Mouse (Mus musculus): ENCODE data around the gene Ccdc24. TPM values are rescaled to one million over a fixed set of nuclear protein-coding genes. Genes with fewer than 3 reads are reported as not detected.
A peak's percentile ranks its signal among the peaks of the same experiment; 100 is the strongest.

Ccdc24 gene
- total and polyA plus RNA-seq, 2 experiments from 2014 or later = 0.94 to 7.7 TPM

- TF ChIP-seq CTCF (IDR thresholded peaks at IDR 0.05; ENCODE audit: low read depth) = no peak
- no peaks in the 10 kb centered on the region for H3K27me3 ChIP-seq (ENCODE audit: insufficient read depth, low read length)
- no peaks in the 10 kb centered on the region for H3K9me3 ChIP-seq (ENCODE audit: low read length)
- no peak for DNase-seq
- peak overlapping the region; percentile 83 for H3K27ac ChIP-seq (ENCODE audit: low read depth, low read length)
- no peak; the same call in 1 of the 2 replicates for ATAC-seq
- H3K36me3 ChIP-seq (ENCODE audit: insufficient read depth) = peaks cover 16% of the 10 kb centered on the region; the same call in 1 of the 2 replicates
- peak overlapping the region; percentile 57 for H3K4me3 ChIP-seq (ENCODE audit: low read depth, low read length)
- H3K4me2 ChIP-seq (ENCODE audit: low read depth) = peak overlapping the region; percentile 100
- peaks cover 20% of the 10 kb centered on the region for H3K4me1 ChIP-seq (ENCODE audit: insufficient read depth)
- 4% methylated on average over 19 of the region's 19 CpGs for WGBS
- peak overlapping the region; percentile 65 for H3K9ac ChIP-seq
Observed at GRCm38 (mm10) chr4:117915489-117916105, 43.2 kb upstream of the Ccdc24 start.

- Histone ChIP-seq H3K4me3 (ENCODE audit: low read depth, low read length) (peak within 1 kb of the TSS; percentile 57), H3K27ac (ENCODE audit: low read depth, low read length) (peak within 1 kb of the TSS; percentile 83), H3K27me3 (ENCODE audit: insufficient read depth, low read length) (no peaks in the 10 kb centered on the region), H3K9me3 (ENCODE audit: low read length) (no peaks in the 10 kb centered on the region), H3K4me1 (ENCODE audit: insufficient read depth) (peaks cover 24% of the 10 kb centered on the region), H3K36me3 (ENCODE audit: insufficient read depth) (peaks cover 16% of the 10 kb centered on the region; the same call in 1 of the 2 replicates), H3K9ac (peak within 1 kb of the TSS; percentile 65), H3K4me2 (ENCODE audit: low read depth) (peak within 1 kb of the TSS; percentile 100)
- peak; percentile 60 for TF ChIP-seq CTCF (IDR thresholded peaks at IDR 0.05; ENCODE audit: low read depth)
- DNase-seq (peak; percentile 96), ATAC-seq (peak; percentile 99)
- under 1% methylated on average over 61 of the region's 61 CpGs for WGBS
Observed at GRCm38 (mm10) chr4:117914591-117915442, 42.5 kb upstream of the Ccdc24 start, which contains the start of gene Ipo13. TSS of gene Ipo13 (minus strand) at chr4:117914999.

GRCm38 (mm10) chr4:117914031-117914430, 41.7 kb upstream of the Ccdc24 start:
- 8% methylated on average over 8 of the region's 8 CpGs for WGBS
- Histone ChIP-seq H3K9ac (peak overlapping the region; percentile 65), H3K27ac (ENCODE audit: low read depth, low read length) (peak overlapping the region; percentile 83; the same call in 1 of the 2 replicates), H3K9me3 (ENCODE audit: low read length) (no peaks in the 10 kb centered on the region), H3K4me2 (ENCODE audit: low read depth) (peak overlapping the region; percentile 100), H3K27me3 (ENCODE audit: insufficient read depth, low read length) (no peaks in the 10 kb centered on the region), H3K36me3 (ENCODE audit: insufficient read depth) (peaks cover 16% of the 10 kb centered on the region; the same call in 1 of the 2 replicates), H3K4me3 (ENCODE audit: low read depth, low read length) (peak overlapping the region; percentile 57), H3K4me1 (ENCODE audit: insufficient read depth) (peaks cover 28% of the 10 kb centered on the region)
- no peak for TF ChIP-seq CTCF (IDR thresholded peaks at IDR 0.05; ENCODE audit: low read depth)
- DNase-seq = no peak
- no peak for ATAC-seq

GRCm38 (mm10) chr4:117913421-117913820, 41.1 kb upstream of the Ccdc24 start:
- Histone ChIP-seq H3K36me3 (ENCODE audit: insufficient read depth) (peaks cover 16% of the 10 kb centered on the region; the same call in 1 of the 2 replicates), H3K4me1 (ENCODE audit: insufficient read depth) (peaks cover 34% of the 10 kb centered on the region), H3K4me3 (ENCODE audit: low read depth, low read length) (peak overlapping the region; percentile 57), H3K9ac (peak overlapping the region; percentile 65; the same call in 1 of the 2 replicates), H3K27ac (ENCODE audit: low read depth, low read length) (no peak overlapping the region), H3K9me3 (ENCODE audit: low read length) (no peaks in the 10 kb centered on the region), H3K4me2 (ENCODE audit: low read depth) (peak overlapping the region; percentile 100), H3K27me3 (ENCODE audit: insufficient read depth, low read length) (no peaks in the 10 kb centered on the region)
- WGBS = 31% methylated on average over 3 of the region's 3 CpGs
- DNase-seq = no peak
- no peak for ATAC-seq
- TF ChIP-seq CTCF (IDR thresholded peaks at IDR 0.05; ENCODE audit: low read depth) = no peak

GRCm38 (mm10) chr4:117912685-117913273, 40.4 kb upstream of the Ccdc24 start:
- H3K27me3 ChIP-seq (ENCODE audit: insufficient read depth, low read length) = no peaks in the 10 kb centered on the region
- H3K9ac ChIP-seq = peak overlapping the region; percentile 33
- H3K36me3 ChIP-seq (ENCODE audit: insufficient read depth) = peaks cover 16% of the 10 kb centered on the region; the same call in 1 of the 2 replicates
- no peak for ATAC-seq
- no peak for TF ChIP-seq CTCF (IDR thresholded peaks at IDR 0.05; ENCODE audit: low read depth)
- no peaks in the 10 kb centered on the region for H3K9me3 ChIP-seq (ENCODE audit: low read length)
- H3K4me3 ChIP-seq (ENCODE audit: low read depth, low read length) = peak overlapping the region; percentile 57; the same call in 1 of the 2 replicates
- 59% methylated on average over 7 of the region's 7 CpGs for WGBS
- H3K4me2 ChIP-seq (ENCODE audit: low read depth) = peak overlapping the region; percentile 100
- H3K27ac ChIP-seq (ENCODE audit: low read depth, low read length) = no peak overlapping the region
- DNase-seq = no peak
- H3K4me1 ChIP-seq (ENCODE audit: insufficient read depth) = peaks cover 39% of the 10 kb centered on the region

- peak overlapping the region; percentile 100; the same call in 1 of the 2 replicates for H3K4me2 ChIP-seq (ENCODE audit: low read depth)
Observed at GRCm38 (mm10) chr4:117912131-117912561, 39.8 kb upstream of the Ccdc24 start.

More at GRCm38 (mm10) chr4:117912131-117912561, 39.8 kb upstream of the Ccdc24 start:
- DNase-seq (no peak), ATAC-seq (no peak)
- Histone ChIP-seq H3K4me3 (ENCODE audit: low read depth, low read length) (no peak overlapping the region), H3K9ac (peak overlapping the region; percentile 33; the same call in 1 of the 2 replicates), H3K9me3 (ENCODE audit: low read length) (no peaks in the 10 kb centered on the region), H3K4me1 (ENCODE audit: insufficient read depth) (peaks cover 43% of the 10 kb centered on the region), H3K27me3 (ENCODE audit: insufficient read depth, low read length) (no peaks in the 10 kb centered on the region), H3K27ac (ENCODE audit: low read depth, low read length) (no peak overlapping the region), H3K36me3 (ENCODE audit: insufficient read depth) (peaks cover 16% of the 10 kb centered on the region; the same call in 1 of the 2 replicates)
- TF ChIP-seq CTCF (IDR thresholded peaks at IDR 0.05; ENCODE audit: low read depth) = no peak
- WGBS = 87% methylated on average over 13 of the region's 13 CpGs
